Mouse (Mus musculus): ENCODE results near the gene Olfr1395. TPM values are rescaled to one million over a fixed set of nuclear protein-coding genes. Genes with fewer than 3 reads are reported as not detected.
A peak's percentile ranks its signal among the peaks of the same experiment; 100 is the strongest.
"Not testable (repeated sequence)": the region's sequence is repeated elsewhere in the genome, so short reads cannot be mapped to it uniquely, and the experiment has no call there.

The Olfr1395 gene
- total RNA-seq, 1 experiment from 2014 or later = not detected

GRCm38 (mm10) chr11:49156821-49157814 lies 15.0 kb downstream of the Olfr1395 start:
- 0 out of 2 replicates have a peak, but pooled peaks have one; percentile 37 for ATAC-seq (replicated peaks; ENCODE audit: insufficient number of reproducible peaks, low FRiP score, low TSS enrichment, poor library complexity, severe bottlenecking)

GRCm38 (mm10) chr11:49168839-49169611 lies 27.0 kb downstream of the Olfr1395 start:
- ATAC-seq (replicated peaks; ENCODE audit: insufficient number of reproducible peaks, low FRiP score, low TSS enrichment, poor library complexity, severe bottlenecking) = no peak

- peak; percentile 91 for ATAC-seq (replicated peaks; ENCODE audit: insufficient number of reproducible peaks, low FRiP score, low TSS enrichment, poor library complexity, severe bottlenecking)
Measured at GRCm38 (mm10) chr11:49170576-49170975, 28.5 kb downstream of the Olfr1395 start.

- no peak for ATAC-seq (replicated peaks; ENCODE audit: insufficient number of reproducible peaks, low FRiP score, low TSS enrichment, poor library complexity, severe bottlenecking)
Measured at GRCm38 (mm10) chr11:49175345-49175744, 33.3 kb downstream of the Olfr1395 start.

GRCm38 (mm10) chr11:49176047-49176779 lies 34.1 kb downstream of the Olfr1395 start:
- not testable (repeated sequence) for ATAC-seq (replicated peaks; ENCODE audit: insufficient number of reproducible peaks, low FRiP score, low TSS enrichment, poor library complexity, severe bottlenecking)

- ATAC-seq (replicated peaks; ENCODE audit: insufficient number of reproducible peaks, low FRiP score, low TSS enrichment, poor library complexity, severe bottlenecking) = no peak
Measured at GRCm38 (mm10) chr11:49183172-49183571, 41.1 kb downstream of the Olfr1395 start.

- ATAC-seq (replicated peaks; ENCODE audit: insufficient number of reproducible peaks, low FRiP score, low TSS enrichment, poor library complexity, severe bottlenecking) = no peak
Measured at GRCm38 (mm10) chr11:49186452-49186851, 44.4 kb downstream of the Olfr1395 start.

- no peak for ATAC-seq (replicated peaks; ENCODE audit: insufficient number of reproducible peaks, low FRiP score, low TSS enrichment, poor library complexity, severe bottlenecking)
Measured at GRCm38 (mm10) chr11:49186955-49187488, 44.9 kb downstream of the Olfr1395 start, which contains the start of gene Btnl9. Btnl9 (minus strand) TSS chr11:49187159.

- no peak for ATAC-seq (replicated peaks; ENCODE audit: insufficient number of reproducible peaks, low FRiP score, low TSS enrichment, poor library complexity, severe bottlenecking)
Measured at GRCm38 (mm10) chr11:49187701-49188100, 45.6 kb downstream of the Olfr1395 start.

- ATAC-seq (replicated peaks; ENCODE audit: insufficient number of reproducible peaks, low FRiP score, low TSS enrichment, poor library complexity, severe bottlenecking) = peak; percentile 70; the same call in 1 of the 2 replicates
Measured at GRCm38 (mm10) chr11:49189737-49190136, 47.7 kb downstream of the Olfr1395 start.

- ATAC-seq (replicated peaks; ENCODE audit: insufficient number of reproducible peaks, low FRiP score, low TSS enrichment, poor library complexity, severe bottlenecking) = no peak
Measured at GRCm38 (mm10) chr11:49191083-49191482, 49.0 kb downstream of the Olfr1395 start.

- not testable (repeated sequence) for ATAC-seq (replicated peaks; ENCODE audit: insufficient number of reproducible peaks, low FRiP score, low TSS enrichment, poor library complexity, severe bottlenecking)
Measured at GRCm38 (mm10) chr11:49194771-49195170, 52.7 kb downstream of the Olfr1395 start.

- ATAC-seq (replicated peaks; ENCODE audit: insufficient number of reproducible peaks, low FRiP score, low TSS enrichment, poor library complexity, severe bottlenecking) = no peak
Measured at GRCm38 (mm10) chr11:49195819-49196322, 53.8 kb downstream of the Olfr1395 start.

Other genes with a start within 250 kb of the Olfr1395 start
- gene Gm5431, start 240.1 kb upstream of the Olfr1395 start, total RNA-seq (2017) = 6.7 to 9.7 TPM (median 8.8 TPM) in 3 replicates
- 32.3 to 73.6 TPM (median 37.8 TPM) in 3 replicates for gene Psme2b, start 196.1 kb upstream of the Olfr1395 start, total RNA-seq (2017)
- gene Olfr56, start 163.4 kb upstream of the Olfr1395 start, total RNA-seq (2017) = 0.29 to 2.8 TPM (median 0.85 TPM) in 3 replicates
- gene 9930111J21Rik1, start 162.9 kb upstream of the Olfr1395 start, total RNA-seq (2017) = 33.5 to 71.5 TPM (median 41.1 TPM) in 3 replicates
- 0.10 to 1.4 TPM in 2 of 3 replicates, not detected in the other for gene Gm12185, start 150.0 kb upstream of the Olfr1395 start, total RNA-seq (2017)
- 1.3 to 3.0 TPM (median 1.7 TPM) in 3 replicates for gene Tgtp1, start 148.1 kb upstream of the Olfr1395 start, total RNA-seq (2017)
- 84.2 to 227 TPM (median 114 TPM) in 3 replicates for gene 9930111J21Rik2, start 91.0 kb upstream of the Olfr1395 start, total RNA-seq (2017)
- gene Tgtp2, start 78.1 kb upstream of the Olfr1395 start, total RNA-seq (2017) = 15.9 to 85.7 TPM (median 25.2 TPM) in 3 replicates
- 23.6 to 98.9 TPM (median 35.3 TPM) in 3 replicates for gene Ifi47, start 65.7 kb upstream of the Olfr1395 start, total RNA-seq (2017)
- gene Olfr1396, start 27.4 kb upstream of the Olfr1395 start, total RNA-seq (2017) = not detected in 3 replicates
- gene Olfr1394, start 12.1 kb downstream of the Olfr1395 start, total RNA-seq (2017) = not detected in 3 replicates
- gene Btnl9, start 44.9 kb downstream of the Olfr1395 start, total RNA-seq (2017) = 0.75 to 2.2 TPM (median 0.78 TPM) in 3 replicates
- 96.4 to 134 TPM (median 134 TPM) in 3 replicates for gene Zfp62, start 61.0 kb downstream of the Olfr1395 start, total RNA-seq (2017)
- gene Mgat1, start 101.9 kb downstream of the Olfr1395 start, total RNA-seq (2017) = 58.6 to 80.8 TPM (median 72.0 TPM) in 3 replicates
- gene Olfr1393, start 136.0 kb downstream of the Olfr1395 start, total RNA-seq (2017) = 2.0 TPM in 1 of 3 replicates, not detected in the others
- not detected in 3 replicates for gene Olfr1392, start 143.0 kb downstream of the Olfr1395 start, total RNA-seq (2017)
- gene Olfr10, start 162.5 kb downstream of the Olfr1395 start, total RNA-seq (2017) = not detected in 3 replicates
- gene Olfr1391, start 180.5 kb downstream of the Olfr1395 start, total RNA-seq (2017) = not detected in 3 replicates
- not detected in 3 replicates for gene Olfr1390, start 192.9 kb downstream of the Olfr1395 start, total RNA-seq (2017)